Mouse (Mus musculus): ENCODE measurements at regions not wholly inside any gene's neighbourhood (a gene's known extent, or its start where the extent isn't known, plus 50 kb on each side); places are given as distances from the start of the nearest gene placed in this dataset.

DNA sequence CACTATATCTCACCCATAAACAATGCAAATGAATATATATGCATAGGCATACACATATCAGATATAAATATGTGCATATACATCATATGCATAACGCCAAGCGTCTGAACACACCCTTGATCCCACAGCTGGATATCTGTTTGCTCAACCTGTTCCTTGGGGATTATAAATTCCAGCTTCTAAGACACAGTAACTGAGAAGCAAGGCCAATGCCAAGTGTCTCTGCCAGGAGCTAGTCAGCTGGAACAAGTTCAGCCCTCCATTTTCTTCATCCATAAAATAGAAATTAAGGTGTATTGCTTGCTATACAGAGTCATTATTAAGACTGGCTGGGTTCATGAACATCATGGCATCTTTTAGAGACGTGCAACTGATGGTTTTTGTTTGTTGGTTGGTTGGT, 116.3 kb downstream of the Arl4a start:
- no peak for ATAC-seq (ENCODE audit: borderline replicate concordance, extremely low read depth, low FRiP score, low TSS enrichment)
- H3K9me3 ChIP-seq: no peaks in the 10 kb centered on the region
- WGBS: 75% methylated on average over 3 of the region's 3 CpGs
- H3K27me3 ChIP-seq: no peaks in the 10 kb centered on the region
- H3K9ac ChIP-seq: no peak overlapping the region
- H3K27ac ChIP-seq: no peak overlapping the region
- H3K4me2 ChIP-seq: no peak overlapping the region
- no peak overlapping the region for H3K4me3 ChIP-seq
- no peaks in the 10 kb centered on the region for H3K36me3 ChIP-seq
- H3K4me1 ChIP-seq: no peaks in the 10 kb centered on the region

DNA sequence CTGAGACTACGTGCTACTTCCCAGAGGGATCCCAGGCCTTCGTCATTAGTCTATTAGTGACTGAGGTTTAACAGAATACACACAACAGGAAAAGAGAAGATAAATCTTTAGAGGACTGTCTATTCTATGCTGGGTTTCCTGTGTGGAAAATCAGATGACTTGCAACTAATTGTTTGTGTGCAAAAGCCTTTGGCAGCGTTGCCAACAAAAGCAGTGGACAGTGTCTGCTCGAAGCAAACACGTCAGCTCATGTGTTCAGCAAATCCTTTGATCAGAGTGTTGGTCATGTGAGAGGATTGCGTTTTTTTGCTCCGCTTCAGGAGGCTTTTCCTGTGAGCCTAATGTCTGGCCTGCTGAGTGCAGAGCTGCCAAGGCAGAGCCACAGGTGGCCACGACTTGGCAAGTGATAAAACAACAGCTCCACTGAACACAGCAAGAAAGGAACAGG, 117.3 kb downstream of the Arl4a start:
- Histone ChIP-seq H3K9me3 (no peaks in the 10 kb centered on the region), H3K9ac (no peak overlapping the region), H3K4me2 (no peak overlapping the region), H3K27me3 (no peaks in the 10 kb centered on the region), H3K27ac (no peak overlapping the region), H3K36me3 (no peaks in the 10 kb centered on the region), H3K4me3 (no peak overlapping the region), H3K4me1 (no peaks in the 10 kb centered on the region)
- ATAC-seq (ENCODE audit: borderline replicate concordance, extremely low read depth, low FRiP score, low TSS enrichment): peak; percentile 55; the same call in 1 of the 2 replicates
- WGBS: 13% methylated on average over 8 of the region's 8 CpGs

DNA sequence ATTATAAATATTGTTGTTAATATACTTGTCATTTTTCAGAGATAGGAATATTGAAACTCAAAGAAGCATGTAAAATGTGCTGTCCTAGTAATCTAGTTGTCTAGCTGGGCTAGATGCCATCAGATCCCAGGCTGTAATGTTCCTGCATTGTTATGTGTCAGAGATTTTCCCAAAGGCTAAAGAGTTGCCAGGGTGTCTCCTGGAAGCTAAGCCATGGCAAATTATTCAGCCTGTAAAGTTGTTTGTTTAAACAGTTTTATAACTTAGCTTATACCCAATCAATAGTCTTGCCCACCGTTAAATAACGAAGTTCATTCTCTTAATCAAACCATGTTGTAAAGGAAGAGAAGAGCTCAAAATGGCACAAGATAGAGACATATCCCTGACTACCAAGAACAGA, 117.9 kb downstream of the Arl4a start:
- no peak overlapping the region for H3K9ac ChIP-seq
- no peaks in the 10 kb centered on the region for H3K9me3 ChIP-seq
- no peak overlapping the region for H3K4me2 ChIP-seq
- 89% methylated on average over 2 of the region's 2 CpGs for WGBS
- no peaks in the 10 kb centered on the region for H3K36me3 ChIP-seq
- no peaks in the 10 kb centered on the region for H3K27me3 ChIP-seq
- ATAC-seq (ENCODE audit: borderline replicate concordance, extremely low read depth, low FRiP score, low TSS enrichment): no peak
- no peak overlapping the region for H3K27ac ChIP-seq
- no peaks in the 10 kb centered on the region for H3K4me1 ChIP-seq
- H3K4me3 ChIP-seq: no peak overlapping the region

DNA sequence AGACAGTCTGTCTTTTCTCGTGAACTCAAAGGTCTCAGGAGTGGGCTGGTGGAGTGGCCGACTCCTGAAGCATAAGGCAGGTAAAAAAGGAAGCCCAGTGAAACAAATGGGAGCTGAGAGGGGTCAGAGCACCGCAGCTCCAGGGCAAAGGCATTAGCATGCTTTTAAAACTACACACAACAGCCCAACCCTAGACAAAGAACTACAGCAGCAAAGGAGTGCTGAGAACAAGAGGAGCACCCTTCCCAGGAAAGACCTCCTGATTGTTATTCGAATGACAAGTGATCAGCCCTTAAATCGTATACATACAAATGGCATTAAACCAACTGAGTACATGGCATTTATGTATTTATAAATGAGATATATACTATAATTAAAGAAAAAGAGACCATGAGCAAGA, 149.3 kb downstream of the Arl4a start:
- H3K9me3 ChIP-seq: no peaks in the 10 kb centered on the region
- no peaks in the 10 kb centered on the region for H3K4me1 ChIP-seq
- H3K27ac ChIP-seq: no peak overlapping the region
- no peak for ATAC-seq (ENCODE audit: borderline replicate concordance, extremely low read depth, low FRiP score, low TSS enrichment)
- no peaks in the 10 kb centered on the region for H3K27me3 ChIP-seq
- H3K4me2 ChIP-seq: no peak overlapping the region
- no peaks in the 10 kb centered on the region for H3K36me3 ChIP-seq
- no peak overlapping the region for H3K9ac ChIP-seq
- 69% methylated on average over 5 of the region's 5 CpGs for WGBS
- no peak overlapping the region for H3K4me3 ChIP-seq

DNA sequence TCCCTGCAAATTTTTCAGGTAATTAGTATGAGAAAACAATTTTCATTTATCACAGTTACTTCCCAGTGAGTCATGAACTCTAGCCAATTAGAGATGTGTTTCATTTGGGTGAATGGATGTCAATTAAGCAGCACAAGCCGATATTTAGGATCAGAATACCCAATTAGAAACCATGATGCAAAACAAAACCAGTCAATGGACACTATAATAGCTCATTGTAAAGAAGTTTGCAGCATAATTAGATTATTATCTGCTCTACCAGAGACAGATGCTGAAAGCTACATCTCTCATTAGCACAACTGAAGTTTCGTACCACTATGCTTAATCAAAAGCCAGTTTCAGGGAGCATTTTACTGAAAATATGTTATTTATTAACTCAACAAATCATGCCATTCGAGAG, 152.5 kb downstream of the Arl4a start:
- no peaks in the 10 kb centered on the region for H3K9me3 ChIP-seq
- ATAC-seq (ENCODE audit: borderline replicate concordance, extremely low read depth, low FRiP score, low TSS enrichment): no peak
- H3K4me3 ChIP-seq: no peak overlapping the region
- no peak overlapping the region for H3K9ac ChIP-seq
- H3K36me3 ChIP-seq: no peaks in the 10 kb centered on the region
- WGBS: 72% methylated on average over 3 of the region's 3 CpGs
- H3K27ac ChIP-seq: no peak overlapping the region
- H3K4me2 ChIP-seq: no peak overlapping the region
- no peaks in the 10 kb centered on the region for H3K27me3 ChIP-seq
- H3K4me1 ChIP-seq: no peaks in the 10 kb centered on the region

DNA sequence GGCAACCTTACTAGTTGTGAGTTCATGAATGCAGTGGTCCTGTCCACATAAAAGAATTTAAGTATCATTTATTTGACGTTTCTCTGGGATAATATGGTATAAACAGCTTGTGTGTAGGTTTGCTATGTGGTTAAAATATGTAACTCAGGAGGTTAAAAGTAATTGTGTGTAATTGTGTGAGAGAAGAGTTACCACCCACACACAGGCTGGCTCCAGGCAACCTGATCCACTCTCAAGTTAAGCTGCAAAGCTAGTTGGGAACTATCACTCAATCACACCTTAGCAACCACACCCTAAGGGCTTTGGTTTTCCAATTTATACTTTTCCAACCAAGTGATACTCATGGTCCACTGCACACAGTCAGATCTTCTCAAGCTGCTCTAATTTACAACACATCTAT, 157.5 kb downstream of the Arl4a start:
- Histone ChIP-seq H3K9me3 (no peaks in the 10 kb centered on the region), H3K4me2 (no peak overlapping the region), H3K4me1 (no peaks in the 10 kb centered on the region), H3K9ac (no peak overlapping the region), H3K36me3 (no peaks in the 10 kb centered on the region), H3K27me3 (no peaks in the 10 kb centered on the region), H3K4me3 (no peak overlapping the region), H3K27ac (no peak overlapping the region)
- 61% methylated on average over 1 of the region's 1 CpGs for WGBS
- ATAC-seq (ENCODE audit: borderline replicate concordance, extremely low read depth, low FRiP score, low TSS enrichment): no peak

DNA sequence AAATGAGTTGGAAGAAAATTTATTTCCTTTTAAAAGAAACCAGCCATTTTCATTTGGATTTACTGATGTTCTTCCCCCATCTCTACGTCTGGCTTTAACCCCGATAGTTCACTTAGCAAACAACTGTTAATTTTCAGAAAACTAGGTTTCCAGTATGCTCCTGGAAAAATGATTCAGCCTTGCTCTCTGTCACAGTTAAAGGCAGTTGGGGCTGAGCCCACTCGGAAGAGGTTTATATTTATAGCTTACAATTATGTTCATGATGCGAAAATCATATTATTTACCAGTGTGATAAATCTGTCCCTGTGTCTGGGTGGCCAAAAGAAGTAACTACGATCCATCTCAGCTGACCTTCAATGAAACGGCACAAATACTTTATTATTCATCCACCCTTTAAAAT, 163.9 kb downstream of the Arl4a start:
- H3K4me1 ChIP-seq: no peaks in the 10 kb centered on the region
- H3K27me3 ChIP-seq: no peaks in the 10 kb centered on the region
- 69% methylated on average over 6 of the region's 6 CpGs for WGBS
- ATAC-seq (ENCODE audit: borderline replicate concordance, extremely low read depth, low FRiP score, low TSS enrichment): no peak
- H3K9me3 ChIP-seq: no peaks in the 10 kb centered on the region
- H3K4me3 ChIP-seq: no peak overlapping the region
- H3K27ac ChIP-seq: no peak overlapping the region
- H3K9ac ChIP-seq: no peak overlapping the region
- H3K4me2 ChIP-seq: no peak overlapping the region
- H3K36me3 ChIP-seq: no peaks in the 10 kb centered on the region

DNA sequence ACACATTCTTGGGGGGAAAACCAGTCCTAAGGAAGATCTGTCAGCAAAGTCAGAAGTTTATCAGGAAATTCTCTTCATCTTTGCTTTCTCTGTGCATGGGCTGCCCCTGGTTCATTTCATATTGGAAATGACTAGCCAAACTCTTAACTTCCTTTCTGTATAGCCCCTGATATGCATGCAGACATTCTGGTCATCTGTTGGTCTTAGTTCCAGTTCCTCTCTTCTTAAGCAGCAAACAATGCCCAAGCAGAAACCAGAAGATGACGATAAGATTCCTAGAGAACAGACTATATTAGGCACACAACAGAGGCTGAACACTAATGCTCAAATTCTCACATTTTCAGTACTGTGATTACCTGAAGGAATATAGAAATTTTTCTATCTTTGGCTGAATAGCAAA, 176.0 kb downstream of the Arl4a start:
- WGBS: 70% methylated on average over 1 of the region's 1 CpGs

DNA sequence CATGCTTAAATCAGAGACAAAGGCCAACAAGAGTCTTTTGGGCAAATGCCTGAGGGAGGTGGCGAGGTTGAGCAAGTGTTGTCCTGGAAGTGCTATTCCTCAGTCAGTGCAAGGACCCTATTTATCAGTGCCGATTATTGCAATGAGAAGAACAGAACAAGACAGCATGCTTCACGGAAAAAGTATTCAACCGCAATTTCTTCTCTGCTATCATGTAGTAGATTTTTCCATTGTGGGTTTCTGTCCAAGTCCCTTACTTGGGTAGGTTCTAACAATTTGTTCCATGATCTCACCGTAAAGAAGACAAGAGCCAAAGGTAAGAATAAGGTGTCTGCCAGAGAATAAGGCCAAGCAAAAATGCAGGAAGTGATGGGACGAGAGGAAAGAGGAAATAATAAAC, 186.2 kb downstream of the Arl4a start:
- 86% methylated on average over 6 of the region's 6 CpGs for WGBS
- ATAC-seq (ENCODE audit: borderline replicate concordance, extremely low read depth, low FRiP score, low TSS enrichment): no peak
- no peaks in the 10 kb centered on the region for H3K4me1 ChIP-seq
- H3K4me3 ChIP-seq: no peak overlapping the region
- no peaks in the 10 kb centered on the region for H3K9me3 ChIP-seq
- H3K27me3 ChIP-seq: no peaks in the 10 kb centered on the region
- H3K4me2 ChIP-seq: no peak overlapping the region
- no peaks in the 10 kb centered on the region for H3K36me3 ChIP-seq
- no peak overlapping the region for H3K9ac ChIP-seq
- no peak overlapping the region for H3K27ac ChIP-seq

More for the DNA sequence above, 176.0 kb downstream of the Arl4a start:
- no peak for ATAC-seq (ENCODE audit: borderline replicate concordance, extremely low read depth, low FRiP score, low TSS enrichment)
- Histone ChIP-seq H3K27ac (no peak overlapping the region), H3K4me1 (no peaks in the 10 kb centered on the region), H3K27me3 (no peaks in the 10 kb centered on the region), H3K9me3 (no peaks in the 10 kb centered on the region), H3K9ac (no peak overlapping the region), H3K4me3 (no peak overlapping the region), H3K4me2 (no peak overlapping the region), H3K36me3 (no peaks in the 10 kb centered on the region)

DNA sequence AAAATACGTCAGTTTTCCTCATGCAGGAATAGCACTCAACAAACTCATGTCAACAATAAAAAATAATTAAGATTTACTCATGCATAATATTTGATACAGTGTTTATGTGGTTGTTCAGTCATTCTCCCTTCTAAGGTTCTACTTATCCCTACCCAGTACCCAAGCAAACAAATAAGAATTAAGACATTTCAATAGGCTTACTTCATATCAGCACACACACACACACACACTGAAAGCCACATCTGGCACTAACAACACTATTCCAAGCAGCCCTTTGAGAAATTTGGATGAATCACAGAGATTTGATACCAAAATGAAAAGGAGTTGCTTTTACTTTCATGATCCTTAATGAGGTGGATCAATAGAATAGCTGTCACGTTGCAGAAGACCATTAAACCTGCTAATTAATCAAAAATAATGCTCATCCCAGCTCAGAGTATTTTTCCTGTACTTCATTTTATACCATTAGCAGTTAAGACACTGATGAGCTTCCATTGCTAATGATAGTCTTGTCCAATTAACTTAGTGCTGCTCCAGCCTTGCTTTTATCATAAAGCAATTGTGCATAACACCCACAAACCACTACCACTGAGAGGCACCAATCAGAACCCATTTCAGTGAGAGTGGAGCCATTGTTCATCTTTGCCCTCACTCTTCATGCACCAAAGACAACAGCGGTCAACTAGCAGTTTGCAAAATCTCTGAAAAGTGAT, 188.3 kb downstream of the Arl4a start:
- 85% methylated on average over 3 of the region's 3 CpGs for WGBS

DNA sequence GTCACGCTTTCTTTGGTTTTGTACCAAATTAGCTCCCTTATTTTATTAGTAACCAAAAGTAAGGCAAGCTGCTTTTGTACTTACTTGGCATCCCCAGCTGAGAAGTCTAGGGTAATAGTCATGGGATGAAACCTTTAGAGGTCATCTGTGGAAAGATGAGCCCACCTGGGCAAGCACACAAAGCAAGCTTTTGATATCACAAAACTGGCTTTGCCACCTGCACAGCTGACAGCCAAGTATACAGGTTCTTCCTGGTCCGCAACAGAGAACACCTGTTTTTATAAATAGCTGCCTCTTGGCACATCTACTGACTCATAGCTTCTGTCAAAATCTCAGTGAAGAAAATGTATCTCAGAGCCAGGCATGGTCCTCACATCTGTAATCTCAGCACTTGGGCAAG, 197.2 kb downstream of the Arl4a start:
- 83% methylated on average over 2 of the region's 2 CpGs for WGBS
- H3K36me3 ChIP-seq: no peaks in the 10 kb centered on the region
- no peak overlapping the region for H3K27ac ChIP-seq

More for the DNA sequence above, 188.3 kb downstream of the Arl4a start:
- Histone ChIP-seq H3K4me1 (no peaks in the 10 kb centered on the region), H3K27ac (no peak overlapping the region), H3K4me3 (no peak overlapping the region), H3K36me3 (no peaks in the 10 kb centered on the region), H3K4me2 (no peak overlapping the region), H3K9ac (no peak overlapping the region), H3K9me3 (no peaks in the 10 kb centered on the region), H3K27me3 (no peaks in the 10 kb centered on the region)
- no peak for ATAC-seq (ENCODE audit: borderline replicate concordance, extremely low read depth, low FRiP score, low TSS enrichment)

DNA sequence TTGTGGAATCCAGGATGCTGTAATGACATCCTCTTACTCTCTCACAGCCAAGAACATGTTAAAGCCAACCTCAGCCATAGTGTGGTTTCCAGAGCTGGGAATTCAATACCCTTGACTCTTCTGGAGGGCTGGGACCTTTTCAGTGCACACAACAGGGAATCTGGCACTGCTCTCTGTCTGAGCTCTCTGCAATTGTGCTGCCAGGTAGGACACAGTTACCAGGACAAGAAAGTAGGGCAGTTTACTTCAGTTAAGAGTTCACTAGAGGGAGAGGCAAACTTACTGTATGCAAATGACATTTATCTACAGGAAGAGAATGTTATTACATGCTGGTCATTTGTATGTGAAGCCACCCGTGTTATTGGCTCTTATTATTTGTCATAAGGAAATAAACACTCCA, 197.6 kb downstream of the Arl4a start:
- no peaks in the 10 kb centered on the region for H3K4me1 ChIP-seq
- 43% methylated on average over 1 of the region's 1 CpGs for WGBS
- H3K9me3 ChIP-seq: no peaks in the 10 kb centered on the region
- H3K4me3 ChIP-seq: no peak overlapping the region
- ATAC-seq (ENCODE audit: borderline replicate concordance, extremely low read depth, low FRiP score, low TSS enrichment): no peak
- H3K4me2 ChIP-seq: no peak overlapping the region
- H3K27ac ChIP-seq: no peak overlapping the region
- H3K27me3 ChIP-seq: no peaks in the 10 kb centered on the region
- H3K36me3 ChIP-seq: no peaks in the 10 kb centered on the region
- H3K9ac ChIP-seq: no peak overlapping the region

More for the DNA sequence above, 197.2 kb downstream of the Arl4a start:
- Histone ChIP-seq H3K4me3 (no peak overlapping the region), H3K9me3 (no peaks in the 10 kb centered on the region), H3K27me3 (no peaks in the 10 kb centered on the region), H3K4me1 (no peaks in the 10 kb centered on the region), H3K9ac (no peak overlapping the region), H3K4me2 (no peak overlapping the region)
- ATAC-seq (ENCODE audit: borderline replicate concordance, extremely low read depth, low FRiP score, low TSS enrichment): no peak

DNA sequence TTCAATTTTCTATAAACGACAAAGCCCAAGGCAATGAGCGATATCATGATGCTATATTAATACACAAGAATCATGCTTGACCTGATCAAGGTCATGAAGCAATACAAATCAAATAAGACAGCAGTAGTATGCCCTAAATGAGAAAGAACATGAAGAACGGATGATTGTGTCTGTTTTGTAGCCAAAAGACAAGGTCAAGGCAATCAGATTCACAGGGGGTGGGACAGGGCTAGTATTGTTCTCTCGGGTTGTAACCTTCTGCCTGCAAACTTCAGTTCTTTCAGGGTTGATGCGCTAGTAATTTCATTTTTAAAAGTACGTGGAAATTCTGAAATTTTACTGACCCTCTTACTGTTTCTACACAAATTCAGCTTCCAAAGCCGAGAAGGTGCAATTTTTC, 206.7 kb downstream of the Arl4a start:
- H3K4me1 ChIP-seq: no peaks in the 10 kb centered on the region
- no peaks in the 10 kb centered on the region for H3K36me3 ChIP-seq
- no peaks in the 10 kb centered on the region for H3K9me3 ChIP-seq
- no peak overlapping the region for H3K27ac ChIP-seq
- no peaks in the 10 kb centered on the region for H3K27me3 ChIP-seq
- no peak overlapping the region for H3K9ac ChIP-seq
- no peak overlapping the region for H3K4me3 ChIP-seq
- no peak overlapping the region for H3K4me2 ChIP-seq
- WGBS: 83% methylated on average over 7 of the region's 7 CpGs
- ATAC-seq (ENCODE audit: borderline replicate concordance, extremely low read depth, low FRiP score, low TSS enrichment): no peak

Data from lung, embryonic 15.5 days (tissue).